Mouse (Mus musculus): ENCODE data around the gene Rabgap1.

The Rabgap1 gene

GRCm38 (mm10) chr2:37516030-37516710, 73.1 kb downstream of the Rabgap1 start, which contains the start of gene Gpr21:
TSS of gene Gpr21 (plus strand) at chr2:37516332.
- DNase-seq (ENCODE audit: low read depth) = no peak

GRCm38 (mm10) chr2:37516922-37517462, 73.9 kb downstream of the Rabgap1 start:
- DNase-seq (ENCODE audit: low read depth) = no peak

GRCm38 (mm10) chr2:37518561-37519285, 75.6 kb downstream of the Rabgap1 start:
- DNase-seq (ENCODE audit: low read depth) = no peak

GRCm38 (mm10) chr2:37519286-37519640, 76.2 kb downstream of the Rabgap1 start:
- no peak for DNase-seq (ENCODE audit: low read depth)

GRCm38 (mm10) chr2:37527587-37527986, 84.5 kb downstream of the Rabgap1 start:
- no peak for DNase-seq (ENCODE audit: low read depth)

GRCm38 (mm10) chr2:37529397-37529796, 86.3 kb downstream of the Rabgap1 start:
- DNase-seq (ENCODE audit: low read depth) = no peak

- DNase-seq (ENCODE audit: low read depth) = no peak
Measured at GRCm38 (mm10) chr2:37530766-37531165, 87.7 kb downstream of the Rabgap1 start.

GRCm38 (mm10) chr2:37531639-37532038, 88.6 kb downstream of the Rabgap1 start:
- DNase-seq (ENCODE audit: low read depth) = no peak

GRCm38 (mm10) chr2:37549346-37550012, 106.4 kb downstream of the Rabgap1 start:
- no peak for DNase-seq (ENCODE audit: low read depth)

GRCm38 (mm10) chr2:37556366-37556765, 113.3 kb downstream of the Rabgap1 start:
- DNase-seq (ENCODE audit: low read depth) = no peak

GRCm38 (mm10) chr2:37565579-37565978, 122.5 kb downstream of the Rabgap1 start:
- DNase-seq (ENCODE audit: low read depth) = no peak

- DNase-seq (ENCODE audit: low read depth) = no peak
Measured at GRCm38 (mm10) chr2:37566035-37566434, 123.0 kb downstream of the Rabgap1 start.

- no peak for DNase-seq (ENCODE audit: low read depth)
Measured at GRCm38 (mm10) chr2:37569888-37570287, 126.8 kb downstream of the Rabgap1 start.

GRCm38 (mm10) chr2:37570703-37571102, 127.6 kb downstream of the Rabgap1 start:
- DNase-seq (ENCODE audit: low read depth) = no peak

- DNase-seq (ENCODE audit: low read depth) = no peak
Measured at GRCm38 (mm10) chr2:37572141-37572540, 129.1 kb downstream of the Rabgap1 start.

- DNase-seq (ENCODE audit: low read depth) = no peak
Measured at GRCm38 (mm10) chr2:37576661-37577060, 133.6 kb downstream of the Rabgap1 start.

GRCm38 (mm10) chr2:37578185-37578584, 135.1 kb downstream of the Rabgap1 start:
- DNase-seq (ENCODE audit: low read depth) = no peak

- no peak for DNase-seq (ENCODE audit: low read depth)
Measured at GRCm38 (mm10) chr2:37587919-37588318, 144.8 kb downstream of the Rabgap1 start.
